Mouse (Mus musculus): ENCODE results near the gene Saysd1. TPM values are rescaled to one million over a fixed set of nuclear protein-coding genes. Genes with fewer than 3 reads are reported as not detected.

The Saysd1 gene
- total and polyA plus RNA-seq, 3 experiments = 3.2 to 4.4 TPM; not detected in 1

GRCm38 (mm10) chr14:20175114-20175513, 36.8 kb upstream of the Saysd1 start:
- Histone ChIP-seq H3K9ac (ENCODE audit: control insufficient read depth, low read depth, low read length, poor library complexity, severe bottlenecking) (no peak overlapping the region), H3K36me3 (ENCODE audit: control insufficient read depth in 1 of 2, insufficient read depth in 2 of 2, low read length in 2 of 2) (peaks cover 0 to 24% of the 10 kb centered on the region in 2 experiments; a peak in 2 of 4 replicates), H3K27ac (ENCODE audit: control insufficient read depth, low read depth, low read length) (no peak overlapping the region), H3K79me2 (ENCODE audit: control insufficient read depth, insufficient read depth, low read length, poor library complexity) (peaks cover 13% of the 10 kb centered on the region), H3K27me3 (ENCODE audit: control insufficient read depth in 1 of 2, insufficient read depth in 2 of 2, low read length in 2 of 2) (no peaks in the 10 kb centered on the region), H3K4me3 (ENCODE audit: control insufficient read depth in 1 of 2, insufficient read depth in 1 of 2, low read depth in 2 of 2, low read length in 2 of 2) (no peak overlapping the region), H3K9me3 (replicated peaks; ENCODE audit: insufficient read depth, low read length) (no peaks in the 10 kb centered on the region), H3K4me1 (ENCODE audit: control insufficient read depth in 1 of 2, insufficient read depth in 2 of 2, low read length in 2 of 2) (peaks cover 2 to 27% of the 10 kb centered on the region in 2 experiments)
- no peak for DNase-seq (ENCODE audit: low read depth, low spot score)
- no peak for TF ChIP-seq CHD2 (IDR thresholded peaks at IDR 0.05; ENCODE audit: low read length)
- TF ChIP-seq CTCF (IDR thresholded peaks at IDR 0.05 in 2 of 3, conservative IDR thresholded peaks at IDR 0.05 in 1 of 3; ENCODE audit: control insufficient read depth in 1 of 3, insufficient read depth in 1 of 3, low read depth in 2 of 3, low read length in 3 of 3, poor library complexity in 1 of 3, severe bottlenecking in 1 of 3) = no peak
- no peak for TF ChIP-seq SIN3A (IDR thresholded peaks at IDR 0.05; ENCODE audit: low read length)
- no peak for TF ChIP-seq USF2 (IDR thresholded peaks at IDR 0.05; ENCODE audit: borderline replicate concordance in 1 of 2, insufficient read depth in 1 of 2, low read depth in 1 of 2, low read length in 2 of 2)
- TF ChIP-seq TAL1 (IDR thresholded peaks at IDR 0.05; ENCODE audit: low read length) = no peak
- TF ChIP-seq MEF2A (IDR thresholded peaks at IDR 0.05; ENCODE audit: extremely low read depth, insufficient replicate concordance, low read depth, low read length, poor library complexity, severe bottlenecking) = no peak
- TF ChIP-seq JUND (IDR thresholded peaks at IDR 0.05; ENCODE audit: low read depth, low read length) = no peak
- TF ChIP-seq ZMIZ1 (IDR thresholded peaks at IDR 0.05; ENCODE audit: low read depth, low read length) = no peak
- no peak for TF ChIP-seq RCOR1 (IDR thresholded peaks at IDR 0.05; ENCODE audit: low read depth, low read length)
- TF ChIP-seq RAD21 (IDR thresholded peaks at IDR 0.05; ENCODE audit: low read depth, low read length) = no peak
- TF ChIP-seq EP300 (IDR thresholded peaks at IDR 0.05; ENCODE audit: low read depth in 1 of 2, low read length in 2 of 2) = no peak
- TF ChIP-seq SMC3 (IDR thresholded peaks at IDR 0.05; ENCODE audit: low read depth, low read length) = no peak
- no peak for TF ChIP-seq TBP (IDR thresholded peaks at IDR 0.05; ENCODE audit: low read depth, low read length)
- TF ChIP-seq ELF1 (IDR thresholded peaks at IDR 0.05; ENCODE audit: low read depth, low read length) = no peak
- no peak for TF ChIP-seq BHLHE40 (IDR thresholded peaks at IDR 0.05; ENCODE audit: borderline replicate concordance, low read depth, low read length)
- no peak for TF ChIP-seq MXI1 (IDR thresholded peaks at IDR 0.05; ENCODE audit: low read depth, low read length)
- TF ChIP-seq GATA1 (IDR thresholded peaks at IDR 0.05; ENCODE audit: low read depth, low read length) = no peak
- no peak for TF ChIP-seq KAT2A (conservative IDR thresholded peaks at IDR 0.05; ENCODE audit: low read depth, low read length)
- no peak for TF ChIP-seq CHD1 (IDR thresholded peaks at IDR 0.05; ENCODE audit: low read depth, low read length)

DNA sequence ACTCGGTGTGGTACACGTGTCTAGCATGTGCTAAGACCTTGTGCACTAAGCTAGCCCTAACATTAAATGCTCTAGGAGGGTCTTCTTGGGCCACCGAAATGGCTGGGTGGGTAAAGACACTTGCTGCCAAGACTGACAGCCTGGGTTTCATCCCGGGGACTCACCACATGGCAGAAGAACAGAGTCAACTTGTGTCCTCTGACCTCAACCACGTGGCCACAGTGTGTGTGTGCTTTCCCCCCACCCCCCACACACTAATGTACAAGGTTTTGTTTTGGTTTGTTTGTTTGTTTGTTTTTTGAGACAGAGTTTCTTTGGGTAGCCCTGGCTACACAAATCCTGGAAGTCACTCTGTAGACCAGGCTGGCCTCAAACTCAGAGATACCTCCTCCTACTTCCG, 36.4 kb upstream of the Saysd1 start:
- Histone ChIP-seq H3K4me1 (ENCODE audit: control insufficient read depth in 1 of 2, insufficient read depth in 2 of 2, low read length in 2 of 2) (peaks cover 2 to 23% of the 10 kb centered on the region in 2 experiments), H3K9ac (ENCODE audit: control insufficient read depth, low read depth, low read length, poor library complexity, severe bottlenecking) (no peak overlapping the region), H3K36me3 (ENCODE audit: control insufficient read depth in 1 of 2, insufficient read depth in 2 of 2, low read length in 2 of 2) (peaks cover 0 to 20% of the 10 kb centered on the region in 2 experiments; a peak in 2 of 4 replicates), H3K27me3 (ENCODE audit: control insufficient read depth in 1 of 2, insufficient read depth in 2 of 2, low read length in 2 of 2) (no peaks in the 10 kb centered on the region), H3K9me3 (replicated peaks; ENCODE audit: insufficient read depth, low read length) (no peaks in the 10 kb centered on the region), H3K4me3 (ENCODE audit: control insufficient read depth in 1 of 2, insufficient read depth in 1 of 2, low read depth in 2 of 2, low read length in 2 of 2) (no peak overlapping the region), H3K79me2 (ENCODE audit: control insufficient read depth, insufficient read depth, low read length, poor library complexity) (peaks cover 9% of the 10 kb centered on the region), H3K27ac (ENCODE audit: control insufficient read depth, low read depth, low read length) (no peak overlapping the region)
- TF ChIP-seq MYB (IDR thresholded peaks at IDR 0.05; ENCODE audit: low read depth, low read length) (no peak), NELFE (IDR thresholded peaks at IDR 0.05; ENCODE audit: low read depth, low read length) (no peak), TAL1 (IDR thresholded peaks at IDR 0.05; ENCODE audit: low read length) (no peak), EP300 (IDR thresholded peaks at IDR 0.05; ENCODE audit: low read depth in 1 of 2, low read length in 2 of 2) (no peak), TBP (IDR thresholded peaks at IDR 0.05; ENCODE audit: low read depth, low read length) (no peak), SIN3A (IDR thresholded peaks at IDR 0.05; ENCODE audit: low read length) (no peak), MAX (IDR thresholded peaks at IDR 0.05; ENCODE audit: low read length) (no peak), NRF1 (IDR thresholded peaks at IDR 0.05; ENCODE audit: insufficient read depth, low read depth, low read length, poor library complexity, severe bottlenecking) (no peak), BHLHE40 (IDR thresholded peaks at IDR 0.05; ENCODE audit: borderline replicate concordance, low read depth, low read length) (no peak), ELF1 (IDR thresholded peaks at IDR 0.05; ENCODE audit: low read depth, low read length) (no peak), ZNF384 (IDR thresholded peaks at IDR 0.05; ENCODE audit: low read depth, low read length) (no peak), USF2 (IDR thresholded peaks at IDR 0.05; ENCODE audit: borderline replicate concordance in 1 of 2, insufficient read depth in 1 of 2, low read depth in 1 of 2, low read length in 2 of 2) (no peak), ZMIZ1 (IDR thresholded peaks at IDR 0.05; ENCODE audit: low read depth, low read length) (no peak), TCF12 (IDR thresholded peaks at IDR 0.05; ENCODE audit: low read depth, low read length) (no peak)
- DNase-seq (ENCODE audit: low read depth, low spot score) = no peak

Measured in MEL (cell line).